Comparison of ENCODE assay signal across 15 mouse cellular contexts in the genomic region with DNA sequence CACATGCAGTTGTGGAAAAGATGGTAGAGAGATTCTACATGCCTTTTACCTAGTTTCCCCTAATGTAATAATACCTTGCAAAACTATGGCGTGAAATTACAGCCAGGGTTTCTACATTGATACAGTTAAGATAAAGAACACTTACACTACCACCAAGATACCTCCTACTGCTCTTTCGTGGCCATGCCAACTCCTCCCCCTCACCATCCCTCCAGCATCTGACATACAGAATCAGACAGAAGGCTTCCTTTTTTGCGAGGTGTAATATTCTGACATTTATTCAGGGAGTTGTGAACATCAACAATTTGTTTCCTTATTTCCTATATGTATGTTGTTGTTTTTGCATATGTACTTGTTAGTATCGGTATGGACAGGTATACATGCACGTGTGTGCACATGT.
"Had no signal": no experiment of that assay in that cellular context is flagged by ENCODE, and none has a peak within 500 bp of the region (broad histone marks: within the 10 kb centered on the region; RNA-seq: fewer than 3 reads in every experiment).

No protein-coding gene starts in this region.

- H3K9me3 ChIP-seq: intestine, embryonic 15.5 days; limb, embryonic 13.5 days; midbrain, embryonic 10.5 days; midbrain, embryonic 15.5 days; neural tube, embryonic 13.5 days had no signal

- DNase-seq: kidney, adult 18-20 months; kidney, postnatal 10 days; kidney, postnatal 4 days; lung, adult 18-20 months; right cerebral cortex, postnatal 14 days; thymus, adult 18-20 months; thymus, postnatal 14 days had no signal

- H3K4me3 ChIP-seq: intestine, embryonic 15.5 days; left cerebral cortex, adult 2 months; limb, embryonic 13.5 days; midbrain, embryonic 10.5 days; midbrain, embryonic 15.5 days; neural tube, embryonic 13.5 days had no signal

- H3K27ac ChIP-seq: hindbrain, embryonic 14.5 days; left cerebral cortex, adult 2 months; limb, embryonic 13.5 days; liver, embryonic 14.5 days; midbrain, embryonic 10.5 days; midbrain, embryonic 15.5 days; neural tube, embryonic 13.5 days had no signal

- H3K4me2 ChIP-seq: hindbrain, embryonic 14.5 days; intestine, embryonic 15.5 days; limb, embryonic 13.5 days; midbrain, embryonic 15.5 days; neural tube, embryonic 13.5 days had no signal

- H3K27me3 ChIP-seq: intestine, embryonic 15.5 days; midbrain, embryonic 15.5 days; neural tube, embryonic 13.5 days had no signal

- H3K36me3 ChIP-seq: intestine, embryonic 15.5 days; limb, embryonic 13.5 days; midbrain, embryonic 10.5 days; midbrain, embryonic 15.5 days; neural tube, embryonic 13.5 days had no signal

- ATAC-seq: midbrain, embryonic 15.5 days had no signal

- H3K9ac ChIP-seq: hindbrain, embryonic 14.5 days; intestine, embryonic 15.5 days; limb, embryonic 13.5 days; liver, embryonic 14.5 days; midbrain, embryonic 15.5 days; neural tube, embryonic 13.5 days had no signal

- H3K4me1 ChIP-seq: midbrain, embryonic 15.5 days; neural tube, embryonic 13.5 days had no signal
